Mouse (Mus musculus): ENCODE measurements around the gene Otud5. TPM values are rescaled to one million over a fixed set of nuclear protein-coding genes. Genes with fewer than 3 reads are reported as not detected.
"Not testable (repeated sequence)": the region's sequence is repeated elsewhere in the genome, so short reads cannot be mapped to it uniquely, and the experiment has no call there.

Gene Otud5
- polyA plus RNA-seq (2014; fragmentation: Nextera tagmentation; extraction: Ambion mirVana) = 32.4 and 37.5 TPM in 2 replicates

DNA sequence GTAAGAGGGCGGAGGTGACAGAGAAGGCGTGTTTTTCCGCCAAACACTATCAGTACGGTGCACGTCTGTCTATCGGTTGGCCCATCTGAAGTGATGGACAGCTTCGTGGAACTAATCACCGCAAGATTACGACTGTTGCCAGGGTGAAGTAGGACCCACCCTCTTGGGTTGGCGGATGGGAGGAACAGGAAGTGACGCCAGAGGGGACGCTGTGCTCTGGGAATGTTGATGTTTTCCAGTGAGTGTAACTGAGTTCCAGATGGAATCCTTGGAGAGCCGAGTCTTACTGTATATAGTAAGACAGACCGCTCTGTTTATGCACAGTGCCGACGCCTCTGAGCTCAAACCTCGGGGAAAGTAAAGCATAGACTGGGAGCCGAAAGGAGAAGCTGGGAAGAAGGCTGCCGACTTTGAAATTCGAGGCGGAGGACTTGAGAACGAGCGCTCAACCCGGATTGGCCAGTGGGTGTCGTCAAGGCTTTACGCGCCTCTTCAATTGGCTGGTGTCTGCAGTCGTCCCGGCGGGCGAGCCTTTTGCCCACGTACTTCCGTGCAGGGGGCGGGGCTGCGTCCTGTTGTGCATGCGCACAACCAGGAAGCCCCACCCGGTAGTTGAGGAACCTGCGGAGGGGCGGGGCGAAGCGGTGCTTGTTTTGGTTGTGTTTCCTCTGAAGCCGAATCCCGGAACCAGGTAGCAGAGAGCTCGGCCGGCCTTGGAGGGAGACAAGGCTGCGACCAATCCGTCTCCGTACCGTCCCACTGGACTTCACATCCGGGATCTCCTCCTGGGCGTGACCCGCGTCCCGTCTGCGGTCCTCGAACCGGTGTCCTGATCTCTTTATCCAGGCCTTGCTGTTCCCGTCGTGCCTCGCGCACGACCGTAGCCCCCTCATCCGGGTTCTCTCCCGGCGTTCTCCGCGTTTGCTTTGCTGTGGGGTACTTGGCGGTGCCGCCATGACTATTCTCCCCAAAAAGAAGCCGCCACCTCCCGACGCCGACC, at the start of gene Otud5:
Gene Otud5, plus strand, starts transcription at position 202 of the 1,000 bp plus-strand sequence.
- peak; percentile 98 for ATAC-seq (ENCODE audit: low FRiP score)

DNA sequence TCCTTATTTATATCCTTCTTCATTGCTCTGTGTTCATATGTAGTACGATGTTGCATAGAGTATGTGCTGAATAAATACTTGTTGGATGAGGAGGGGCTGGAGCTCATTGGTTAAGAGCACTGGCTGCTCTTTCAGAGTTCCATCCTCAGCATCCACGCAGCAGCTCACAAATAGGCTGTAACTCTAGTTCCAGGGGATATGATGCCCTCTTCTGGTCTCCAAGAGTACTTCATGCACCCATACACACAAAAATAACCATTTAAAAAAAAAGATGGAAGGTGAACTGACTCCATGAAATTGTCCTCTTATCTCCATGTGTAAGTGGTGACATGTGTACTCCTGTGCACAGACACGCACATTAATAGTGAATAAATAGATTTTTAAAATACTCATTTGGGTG, 47.8 kb upstream of the Otud5 start:
- no peak overlapping the region for H3K4me3 ChIP-seq (ENCODE audit: low read depth, low read length)
- peak; percentile 19 for DNase-seq (ENCODE audit: low spot score)
- no peak overlapping the region for H3K9ac ChIP-seq (ENCODE audit: low read depth, low read length)

More for the DNA sequence above, at the start of gene Otud5:
- H3K4me2 ChIP-seq (replicated peaks; ENCODE audit: low read depth, low read length) = peak within 1 kb of the TSS; percentile 60
- no peaks in the 10 kb centered on the region for H3K27me3 ChIP-seq (ENCODE audit: control insufficient read depth, insufficient read depth, low read length)
- H3K4me1 ChIP-seq (replicated peaks; ENCODE audit: control insufficient read depth, insufficient read depth, low read length) = 0 out of 2 replicates have a peak, but pooled peaks cover 2% of the 10 kb centered on the region
- H3K27ac ChIP-seq (ENCODE audit: low read depth, low read length) = peak within 1 kb of the TSS; percentile 75
- WGBS = 11% methylated on average over 70 of the region's 74 CpGs
- H3K36me3 ChIP-seq (ENCODE audit: control insufficient read depth, insufficient read depth, low read length) = no peaks in the 10 kb centered on the region
- DNase-seq (ENCODE audit: low spot score) = peak; percentile 89
- peak within 1 kb of the TSS; percentile 77 for H3K9ac ChIP-seq (ENCODE audit: low read depth, low read length)
- H3K9me3 ChIP-seq (ENCODE audit: control insufficient read depth, low read length) = no peaks in the 10 kb centered on the region
- H3K4me3 ChIP-seq (ENCODE audit: low read depth, low read length) = peak within 1 kb of the TSS; percentile 85

DNA sequence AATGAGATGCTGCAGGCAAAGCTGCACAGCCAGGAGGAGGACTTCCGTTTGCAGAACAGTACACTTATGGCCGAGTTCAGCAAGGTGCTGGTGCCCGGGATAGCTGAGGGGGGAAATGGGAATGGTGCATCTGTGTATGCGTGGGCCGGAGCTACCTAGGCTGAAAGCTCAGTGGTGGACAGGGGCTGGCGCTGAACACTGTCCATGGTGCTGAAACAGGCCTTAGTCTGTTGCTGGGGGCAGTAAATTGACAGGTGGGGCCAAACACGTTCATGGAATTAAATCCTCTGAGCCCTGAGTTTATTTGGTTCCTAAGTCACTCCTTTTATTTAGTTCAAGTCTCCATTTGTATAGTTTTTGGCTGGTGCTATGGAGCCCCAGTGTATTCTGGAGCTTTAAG, 46.1 kb upstream of the Otud5 start:
- WGBS = 41% methylated on average over 7 of the region's 7 CpGs
- peak; percentile 36 for DNase-seq (ENCODE audit: low spot score)
- no peak for ATAC-seq (ENCODE audit: low FRiP score)
- H3K27me3 ChIP-seq (ENCODE audit: control insufficient read depth, insufficient read depth, low read length) = no peaks in the 10 kb centered on the region
- no peak overlapping the region for H3K4me3 ChIP-seq (ENCODE audit: low read depth, low read length)
- no peak overlapping the region for H3K9ac ChIP-seq (ENCODE audit: low read depth, low read length)
- H3K4me1 ChIP-seq (replicated peaks; ENCODE audit: control insufficient read depth, insufficient read depth, low read length) = no peaks in the 10 kb centered on the region
- H3K27ac ChIP-seq (ENCODE audit: low read depth, low read length) = no peak overlapping the region
- H3K4me2 ChIP-seq (replicated peaks; ENCODE audit: low read depth, low read length) = no peak overlapping the region
- no peaks in the 10 kb centered on the region for H3K9me3 ChIP-seq (ENCODE audit: control insufficient read depth, low read length)
- no peaks in the 10 kb centered on the region for H3K36me3 ChIP-seq (ENCODE audit: control insufficient read depth, insufficient read depth, low read length)

More for the DNA sequence above, 47.8 kb upstream of the Otud5 start:
- Histone ChIP-seq H3K27me3 (ENCODE audit: control insufficient read depth, insufficient read depth, low read length) (no peaks in the 10 kb centered on the region), H3K36me3 (ENCODE audit: control insufficient read depth, insufficient read depth, low read length) (no peaks in the 10 kb centered on the region), H3K4me2 (replicated peaks; ENCODE audit: low read depth, low read length) (no peak overlapping the region), H3K27ac (ENCODE audit: low read depth, low read length) (no peak overlapping the region), H3K4me1 (replicated peaks; ENCODE audit: control insufficient read depth, insufficient read depth, low read length) (no peaks in the 10 kb centered on the region), H3K9me3 (ENCODE audit: control insufficient read depth, low read length) (no peaks in the 10 kb centered on the region)
- 42% methylated on average over 3 of the region's 3 CpGs for WGBS
- no peak for ATAC-seq (ENCODE audit: low FRiP score)

- no peak overlapping the region for H3K4me2 ChIP-seq (replicated peaks; ENCODE audit: low read depth, low read length)
- DNase-seq (ENCODE audit: low spot score) (no peak), ATAC-seq (ENCODE audit: low FRiP score) (no peak)
- no peak overlapping the region for H3K4me3 ChIP-seq (ENCODE audit: low read depth, low read length)
- H3K27ac ChIP-seq (ENCODE audit: low read depth, low read length) = no peak overlapping the region
- no peaks in the 10 kb centered on the region for H3K9me3 ChIP-seq (ENCODE audit: control insufficient read depth, low read length)
- no peaks in the 10 kb centered on the region for H3K4me1 ChIP-seq (replicated peaks; ENCODE audit: control insufficient read depth, insufficient read depth, low read length)
- no peaks in the 10 kb centered on the region for H3K36me3 ChIP-seq (ENCODE audit: control insufficient read depth, insufficient read depth, low read length)
- no peak overlapping the region for H3K9ac ChIP-seq (ENCODE audit: low read depth, low read length)
- no peaks in the 10 kb centered on the region for H3K27me3 ChIP-seq (ENCODE audit: control insufficient read depth, insufficient read depth, low read length)
- 88% methylated on average over 3 of the region's 3 CpGs for WGBS
These were observed 43.8 kb upstream of the Otud5 start for GRCm38 (mm10) chrX:7797327-7797726.

DNA sequence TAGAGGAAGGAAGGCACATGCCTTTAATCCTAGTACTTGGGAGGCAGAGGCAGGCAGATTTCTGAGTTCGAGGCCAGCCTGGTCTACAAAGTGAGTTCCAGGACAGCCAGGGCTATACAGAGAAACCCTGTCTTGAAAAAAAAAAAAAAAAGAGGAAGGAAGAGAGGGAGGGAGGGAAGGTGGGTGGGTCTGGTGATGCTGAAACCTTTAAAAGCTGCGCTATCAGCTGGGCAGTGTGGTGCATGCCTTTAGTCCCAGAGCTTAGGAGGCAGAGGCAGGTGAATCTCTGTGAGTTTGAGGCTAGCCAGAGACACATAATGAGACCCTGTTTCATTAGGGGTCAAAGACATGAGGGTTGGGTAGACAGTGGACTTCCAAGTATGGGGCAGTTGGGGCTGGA, 39.0 kb upstream of the Otud5 start:
- not testable (repeated sequence) for H3K4me3 ChIP-seq (ENCODE audit: low read depth, low read length); H3K9ac ChIP-seq (ENCODE audit: low read depth, low read length); H3K27ac ChIP-seq (ENCODE audit: low read depth, low read length); DNase-seq (ENCODE audit: low spot score); H3K4me1 ChIP-seq (replicated peaks; ENCODE audit: control insufficient read depth, insufficient read depth, low read length); H3K4me2 ChIP-seq (replicated peaks; ENCODE audit: low read depth, low read length); ATAC-seq (ENCODE audit: low FRiP score); H3K36me3 ChIP-seq (ENCODE audit: control insufficient read depth, insufficient read depth, low read length); H3K9me3 ChIP-seq (ENCODE audit: control insufficient read depth, low read length); H3K27me3 ChIP-seq (ENCODE audit: control insufficient read depth, insufficient read depth, low read length)
- WGBS = 89% methylated on average over 2 of the region's 2 CpGs

DNA sequence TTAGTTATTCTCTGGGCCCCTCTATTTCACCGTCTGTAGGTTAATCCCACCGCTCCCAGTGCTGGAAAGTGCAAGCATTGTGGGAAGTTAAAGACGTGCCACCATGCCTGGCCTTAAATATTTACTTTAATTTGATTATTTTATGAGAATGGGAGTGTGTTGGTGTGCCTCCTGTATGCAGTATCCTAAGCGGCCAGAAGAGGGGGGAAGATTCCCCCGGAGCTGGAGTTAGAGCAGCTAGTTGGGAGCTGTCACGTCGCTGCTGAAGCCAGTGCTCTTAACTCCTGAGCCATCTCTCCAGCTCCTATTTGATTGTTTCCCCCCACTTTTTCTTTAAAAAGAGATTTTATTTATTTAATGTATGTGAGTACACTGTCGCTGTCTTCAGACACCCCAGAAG, 26.1 kb upstream of the Otud5 start:
- DNase-seq (ENCODE audit: low spot score) = peak; percentile 10
- H3K4me3 ChIP-seq (ENCODE audit: low read depth, low read length); H3K27me3 ChIP-seq (ENCODE audit: control insufficient read depth, insufficient read depth, low read length); H3K27ac ChIP-seq (ENCODE audit: low read depth, low read length); H3K36me3 ChIP-seq (ENCODE audit: control insufficient read depth, insufficient read depth, low read length); H3K4me2 ChIP-seq (replicated peaks; ENCODE audit: low read depth, low read length); H3K4me1 ChIP-seq (replicated peaks; ENCODE audit: control insufficient read depth, insufficient read depth, low read length); H3K9ac ChIP-seq (ENCODE audit: low read depth, low read length); H3K9me3 ChIP-seq (ENCODE audit: control insufficient read depth, low read length); ATAC-seq (ENCODE audit: low FRiP score): not testable (repeated sequence)
- 53% methylated on average over 8 of the region's 8 CpGs for WGBS

DNA sequence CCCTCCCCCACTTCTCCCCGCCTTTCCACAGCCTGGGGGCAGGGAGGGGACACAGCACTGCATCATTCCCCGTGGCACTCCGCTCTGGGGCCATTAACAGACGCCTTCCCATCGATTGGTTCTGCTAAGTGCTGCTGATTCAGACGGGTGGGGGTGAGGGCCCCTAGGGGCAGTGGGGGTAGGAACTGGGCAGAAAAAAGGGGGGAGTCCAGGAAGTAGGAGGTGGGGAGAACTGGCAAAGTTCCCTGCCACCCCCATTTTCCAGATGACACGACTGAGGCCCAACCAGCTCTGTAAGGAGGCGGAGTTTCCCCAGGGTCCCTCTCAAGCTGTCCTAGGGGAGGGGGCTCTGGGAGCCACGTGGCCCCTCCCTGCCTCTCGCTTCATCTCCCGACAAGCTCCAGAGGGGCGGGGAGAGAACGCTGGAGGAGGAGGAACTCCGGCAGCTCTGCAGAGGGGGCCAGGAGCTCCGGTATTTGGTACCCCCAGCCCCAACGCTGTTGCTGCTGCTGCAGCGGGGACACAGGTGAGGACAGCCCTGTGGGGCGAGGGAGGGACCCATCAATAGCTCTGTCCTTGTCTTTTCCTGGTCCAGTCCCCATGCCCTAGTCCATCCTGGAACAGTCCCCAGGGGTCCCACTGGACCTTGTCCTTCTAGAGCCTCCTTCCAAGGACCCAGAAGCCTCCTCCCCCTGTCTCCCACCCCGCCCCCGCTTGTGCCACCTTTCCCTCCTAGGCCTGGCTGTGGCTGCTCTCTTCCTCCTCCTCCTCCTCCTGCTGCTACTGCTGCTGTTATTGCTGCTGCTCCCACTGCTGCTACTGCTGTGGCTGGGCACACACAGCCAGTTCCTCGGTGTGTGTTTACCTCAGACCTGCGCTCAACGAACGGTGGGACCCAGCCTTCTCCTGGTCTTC, 19.0 kb upstream of the Otud5 start, which contains the start of gene Kcnd1:
Gene Kcnd1, plus strand, starts transcription at position 425 of the 915 bp plus-strand sequence.
- 25% methylated on average over 17 of the region's 24 CpGs for WGBS
- ATAC-seq (ENCODE audit: low FRiP score) (peak; percentile 56), DNase-seq (ENCODE audit: low spot score) (peak; percentile 10)
- Histone ChIP-seq H3K27ac (ENCODE audit: low read depth, low read length) (no peak within 1 kb of the TSS), H3K4me3 (ENCODE audit: low read depth, low read length) (peak within 1 kb of the TSS; percentile 14), H3K4me2 (replicated peaks; ENCODE audit: low read depth, low read length) (peak within 1 kb of the TSS; percentile 34; the same call in 1 of the 2 replicates), H3K36me3 (ENCODE audit: control insufficient read depth, insufficient read depth, low read length) (no peaks in the 10 kb centered on the region), H3K4me1 (replicated peaks; ENCODE audit: control insufficient read depth, insufficient read depth, low read length) (no peaks in the 10 kb centered on the region), H3K9ac (ENCODE audit: low read depth, low read length) (no peak within 1 kb of the TSS), H3K9me3 (ENCODE audit: control insufficient read depth, low read length) (no peaks in the 10 kb centered on the region; the same call in 1 of the 2 replicates), H3K27me3 (ENCODE audit: control insufficient read depth, insufficient read depth, low read length) (no peaks in the 10 kb centered on the region)

DNA sequence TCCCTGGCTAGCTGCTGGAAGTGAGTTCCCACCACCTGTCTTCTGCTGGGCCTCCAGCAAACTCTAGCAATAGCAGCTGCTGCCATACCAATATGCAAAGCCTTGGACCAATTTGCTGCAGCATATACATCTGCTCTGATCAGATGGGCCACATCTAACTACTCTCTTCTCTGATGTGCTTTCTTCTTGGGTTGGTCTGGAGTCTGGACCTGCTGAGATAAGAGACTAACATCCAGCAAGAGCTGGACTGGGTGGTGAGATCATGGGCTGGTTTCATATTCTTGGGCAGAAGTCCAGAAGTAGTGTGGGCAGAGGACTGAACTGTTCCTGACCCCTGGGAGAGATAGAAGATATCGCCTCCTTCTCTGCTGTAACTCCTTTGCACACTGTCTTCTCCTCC, 4.0 kb upstream of the Otud5 start:
- Histone ChIP-seq H3K9me3 (ENCODE audit: control insufficient read depth, low read length) (no peaks in the 10 kb centered on the region), H3K27me3 (ENCODE audit: control insufficient read depth, insufficient read depth, low read length) (no peaks in the 10 kb centered on the region), H3K4me2 (replicated peaks; ENCODE audit: low read depth, low read length) (no peak overlapping the region), H3K36me3 (ENCODE audit: control insufficient read depth, insufficient read depth, low read length) (no peaks in the 10 kb centered on the region), H3K4me3 (ENCODE audit: low read depth, low read length) (no peak overlapping the region), H3K27ac (ENCODE audit: low read depth, low read length) (no peak overlapping the region), H3K4me1 (replicated peaks; ENCODE audit: control insufficient read depth, insufficient read depth, low read length) (no peaks in the 10 kb centered on the region), H3K9ac (ENCODE audit: low read depth, low read length) (no peak overlapping the region)
- ATAC-seq (ENCODE audit: low FRiP score) (no peak), DNase-seq (ENCODE audit: low spot score) (no peak)
- WGBS = 78% methylated on average over 1 of the region's 1 CpGs
